Mouse (Mus musculus): Measurements from ENCODE around the gene 1700013G24Rik.

DNA sequence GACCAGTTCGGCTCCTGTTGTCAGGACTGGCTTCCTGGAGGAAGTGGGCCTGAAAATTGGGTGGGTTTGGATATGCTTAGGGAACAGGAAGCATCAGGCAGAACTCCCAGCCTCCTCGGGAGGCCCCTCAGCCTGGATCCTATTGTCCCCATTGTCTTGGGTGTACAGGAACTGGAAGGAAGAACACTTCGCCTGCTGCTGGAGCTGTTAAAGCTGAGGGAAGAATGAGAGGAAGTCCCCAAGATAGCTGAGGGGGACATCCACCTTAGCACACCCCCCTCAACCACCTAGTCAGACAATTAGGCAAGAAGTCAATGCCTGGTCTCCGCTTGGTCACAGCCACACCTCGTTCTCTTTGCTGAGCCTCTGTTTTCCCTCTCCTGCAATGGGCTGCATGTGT, 25.2 kb downstream of the 1700013G24Rik start:
- no peak for TF ChIP-seq EP300 (IDR thresholded peaks at IDR 0.05; ENCODE audit: low read depth)
- TF ChIP-seq CTCF (IDR thresholded peaks at IDR 0.05; ENCODE audit: low read depth) = no peak
